9 mouse cellular contexts compared by ENCODE assay signal in the genomic region with DNA sequence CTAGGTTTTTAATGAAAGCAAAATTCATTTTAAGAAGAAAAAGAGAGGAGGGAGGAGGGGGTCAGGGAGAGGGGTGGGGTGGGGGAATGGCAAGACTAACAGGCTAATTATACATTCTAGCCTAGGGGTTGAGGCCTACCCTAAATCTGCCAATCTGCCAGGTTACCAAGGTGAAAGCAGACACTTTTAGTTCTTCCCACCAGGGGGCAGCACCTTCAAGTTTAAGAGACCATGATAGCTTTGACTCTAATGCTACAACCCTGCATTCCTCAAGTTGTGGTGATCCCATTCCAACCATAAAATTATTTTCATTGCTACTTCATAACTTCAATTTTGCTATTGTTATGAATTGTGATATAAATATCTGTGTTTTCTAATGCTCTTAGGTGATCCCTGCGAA. TPM values are rescaled to one million over a fixed set of nuclear protein-coding genes. Genes with fewer than 3 reads are reported as not detected.
DNase-seq lines count a peak whose midpoint lies in the region; ATAC-seq and TF ChIP-seq lines count a peak whose summit lies in the region.
"Had no signal": no experiment of that assay in that cellular context is flagged by ENCODE, and none has a peak within 500 bp of the region (broad histone marks: within the 10 kb centered on the region; RNA-seq: fewer than 3 reads in every experiment).

No protein-coding gene starts in this region.

- no peak overlapping the region for H3K27ac ChIP-seq in neural tube, embryonic 15.5 days (replicated peaks)
- H3K27ac ChIP-seq in kidney, embryonic 14.5 days (ENCODE audit: low read depth, low read length) = no peak overlapping the region
- H3K27ac ChIP-seq in limb, embryonic 14.5 days (replicated peaks; ENCODE audit: low read depth, low read length) = no peak overlapping the region

- 63% methylated on average over 1 of the region's 1 CpGs for WGBS in neural tube, embryonic 15.5 days
- WGBS in kidney, embryonic 14.5 days = 71% methylated on average over 1 of the region's 1 CpGs
- WGBS in limb, embryonic 14.5 days = 71% methylated on average over 1 of the region's 1 CpGs

- no peak overlapping the region for H3K4me2 ChIP-seq in neural tube, embryonic 15.5 days
- H3K4me2 ChIP-seq in kidney, embryonic 14.5 days (replicated peaks; ENCODE audit: low read depth, low read length) = no peak overlapping the region
- no peak overlapping the region for H3K4me2 ChIP-seq in limb, embryonic 14.5 days (replicated peaks; ENCODE audit: low read depth, low read length, severe bottlenecking)

- ATAC-seq in neural tube, embryonic 15.5 days (ENCODE audit: low FRiP score) = no peak
- ATAC-seq in kidney, embryonic 14.5 days (ENCODE audit: low FRiP score, low TSS enrichment) = peak; percentile 52; the same call in 1 of the 2 replicates
- ATAC-seq in limb, embryonic 14.5 days (ENCODE audit: low FRiP score, low read depth) = peak; percentile 62; the same call in 1 of the 2 replicates

- no peaks in the 10 kb centered on the region for H3K36me3 ChIP-seq in neural tube, embryonic 15.5 days
- H3K36me3 ChIP-seq in kidney, embryonic 14.5 days (ENCODE audit: control insufficient read depth, insufficient read depth, low read length) = no peaks in the 10 kb centered on the region
- H3K36me3 ChIP-seq in limb, embryonic 14.5 days (ENCODE audit: control insufficient read depth, insufficient read depth, low read length) = no peaks in the 10 kb centered on the region

- H3K9me3 ChIP-seq in neural tube, embryonic 15.5 days (replicated peaks) = no peaks in the 10 kb centered on the region
- H3K9me3 ChIP-seq in kidney, embryonic 14.5 days (ENCODE audit: control insufficient read depth, low read length) = no peaks in the 10 kb centered on the region
- H3K9me3 ChIP-seq in limb, embryonic 14.5 days (ENCODE audit: control insufficient read depth, low read length) = no peaks in the 10 kb centered on the region

- H3K9ac ChIP-seq in neural tube, embryonic 15.5 days (replicated peaks) = no peak overlapping the region
- H3K9ac ChIP-seq in kidney, embryonic 14.5 days (ENCODE audit: low read depth, low read length) = no peak overlapping the region
- H3K9ac ChIP-seq in limb, embryonic 14.5 days (ENCODE audit: low read depth, low read length, severe bottlenecking) = no peak overlapping the region

- no peaks in the 10 kb centered on the region for H3K27me3 ChIP-seq in neural tube, embryonic 15.5 days (replicated peaks)
- H3K27me3 ChIP-seq in kidney, embryonic 14.5 days (ENCODE audit: control insufficient read depth, insufficient read depth, low read length) = no peaks in the 10 kb centered on the region
- no peaks in the 10 kb centered on the region for H3K27me3 ChIP-seq in limb, embryonic 14.5 days (ENCODE audit: control insufficient read depth, insufficient read depth, low read length)

- DNase-seq in neural tube, embryonic 10.5 days (ENCODE audit: extremely low spot score, low spot score) = peak; percentile 63
- DNase-seq in cerebellum, adult 9-10 months = peak; percentile 90
- peak; percentile 45 to 57 for DNase-seq in frontal cortex, postnatal 25 days (ENCODE audit: low spot score in 2 of 2)
- peak; percentile 81 for DNase-seq in limb, embryonic 14.5 days (ENCODE audit: low spot score)
- DNase-seq in ovary, postnatal 14 days (ENCODE audit: low spot score) = peak; percentile 73
- peak; percentile 83 for DNase-seq in thymus, postnatal 14 days

- H3K4me3 ChIP-seq in neural tube, embryonic 15.5 days (replicated peaks) = no peak overlapping the region
- H3K4me3 ChIP-seq in kidney, embryonic 14.5 days (ENCODE audit: low read length) = no peak overlapping the region
- H3K4me3 ChIP-seq in limb, embryonic 14.5 days (replicated peaks; ENCODE audit: low read length) = no peak overlapping the region

- H3K4me1 ChIP-seq in neural tube, embryonic 15.5 days = no peaks in the 10 kb centered on the region
- H3K4me1 ChIP-seq in kidney, embryonic 14.5 days (ENCODE audit: control insufficient read depth, insufficient read depth, low read length) = no peaks in the 10 kb centered on the region
- H3K4me1 ChIP-seq in limb, embryonic 14.5 days (ENCODE audit: control insufficient read depth, insufficient read depth, low read length) = no peaks in the 10 kb centered on the region

- TF ChIP-seq POLR2A in limb, embryonic 14.5 days (IDR thresholded peaks at IDR 0.05; ENCODE audit: borderline replicate concordance, extremely low read depth, insufficient read depth, insufficient read length) = no peak

RNA-seq across cellular contexts. Expression of a gene that starts 6.5 kb away (rescaled TPM):
- not detected in 2 replicates for polyA plus RNA-seq in neural tube, embryonic 15.5 days (2015; fragmentation: Nextera tagmentation; extraction: Ambion mirVana)
- polyA plus RNA-seq in kidney, embryonic 14.5 days (2014; fragmentation: Nextera tagmentation; extraction: Ambion mirVana) = not detected in 2 replicates
- polyA plus RNA-seq in limb, embryonic 14.5 days (2012; rRNA removed) = 0.10 and 0.14 TPM in 2 replicates
- not detected in 2 replicates for polyA plus RNA-seq in limb, embryonic 14.5 days (2014; fragmentation: Nextera tagmentation; extraction: Ambion mirVana)
- polyA plus RNA-seq: heart, embryonic 14.5 days had no signal

RNA-seq across cellular contexts. Expression of a gene that starts 44.7 kb away (rescaled TPM):
- 11.1 and 13.6 TPM in 2 replicates for polyA plus RNA-seq in neural tube, embryonic 15.5 days (2015; fragmentation: Nextera tagmentation; extraction: Ambion mirVana)
- polyA plus RNA-seq in kidney, embryonic 14.5 days (2014; fragmentation: Nextera tagmentation; extraction: Ambion mirVana) = 21.4 TPM in 2 replicates
- polyA plus RNA-seq in limb, embryonic 14.5 days (2012; rRNA removed) = 31.5 and 40.2 TPM in 2 replicates
- polyA plus RNA-seq in limb, embryonic 14.5 days (2014; fragmentation: Nextera tagmentation; extraction: Ambion mirVana) = 19.1 and 20.1 TPM in 2 replicates
